Mouse (Mus musculus) splenic B cell, adult 2 months (primary cell): ENCODE measurements around the gene Cldn8.

Experiments
- DNase-seq: peaks from one replicate; pipeline ENCODE4 v3.0.0-alpha.2; 2011; ENCODE audit warnings: low read depth, low spot score
- H3K27me3 ChIP-seq: 2 replicates; pipeline ENCODE4 v1.6.1; 2012; ENCODE audit warnings: mild to moderate bottlenecking, low read length, moderate library complexity, mixed read lengths; ENCODE audit not compliant: control insufficient read depth, poor library complexity, insufficient read depth, severe bottlenecking
- H3K36me3 ChIP-seq: 2 replicates; pipeline ENCODE4 v1.6.1; 2012; ENCODE audit warnings: mild to moderate bottlenecking, low read length, moderate library complexity, mixed read lengths; ENCODE audit not compliant: control insufficient read depth, poor library complexity, insufficient read depth, severe bottlenecking

The Cldn8 gene

GRCm38 (mm10) chr16:88561617-88562164, 1.3 kb downstream of the Cldn8 start:
- H3K36me3 ChIP-seq: no peaks in the 10 kb centered on the region
- H3K27me3 ChIP-seq: no peaks in the 10 kb centered on the region
- no peak for DNase-seq

- Histone ChIP-seq H3K36me3 (no peaks in the 10 kb centered on the region), H3K27me3 (no peaks in the 10 kb centered on the region)
- DNase-seq: no peak
Measured at GRCm38 (mm10) chr16:88542488-88542887, 20.5 kb downstream of the Cldn8 start.

- DNase-seq: no peak
- Histone ChIP-seq H3K36me3 (no peaks in the 10 kb centered on the region), H3K27me3 (no peaks in the 10 kb centered on the region)
Measured at GRCm38 (mm10) chr16:88539841-88540487, 23.0 kb downstream of the Cldn8 start.

- no peak for DNase-seq
- Histone ChIP-seq H3K27me3 (no peaks in the 10 kb centered on the region), H3K36me3 (no peaks in the 10 kb centered on the region)
Measured at GRCm38 (mm10) chr16:88511348-88511747, 51.6 kb downstream of the Cldn8 start.
